Mouse (Mus musculus): ENCODE measurements around the gene Ccl9.
A peak's percentile ranks its signal among the peaks of the same experiment; 100 is the strongest.

Ccl9 gene

GRCm38 (mm10) chr11:83578186-83578760, at the start of gene Ccl9:
Gene Ccl9 (minus strand): TSS chr11:83578636.
- peak; percentile 23 for DNase-seq

- DNase-seq = no peak
These were observed 45.1 kb upstream of the Ccl9 start for GRCm38 (mm10) chr11:83623586-83623985.

- DNase-seq = no peak
These were observed 40.6 kb upstream of the Ccl9 start for GRCm38 (mm10) chr11:83619037-83619436.

GRCm38 (mm10) chr11:83618238-83618637, 39.8 kb upstream of the Ccl9 start:
- no peak for DNase-seq

GRCm38 (mm10) chr11:83616586-83616985, 38.1 kb upstream of the Ccl9 start:
- no peak for DNase-seq

GRCm38 (mm10) chr11:83610900-83611299, 32.5 kb upstream of the Ccl9 start:
- DNase-seq = no peak

GRCm38 (mm10) chr11:83606396-83606795, 28.0 kb upstream of the Ccl9 start:
- no peak for DNase-seq

GRCm38 (mm10) chr11:83605535-83605934, 27.1 kb upstream of the Ccl9 start:
- no peak for DNase-seq

- DNase-seq = no peak
These were observed 26.3 kb upstream of the Ccl9 start for GRCm38 (mm10) chr11:83604698-83605097.

- DNase-seq = no peak
These were observed 25.0 kb upstream of the Ccl9 start for GRCm38 (mm10) chr11:83603399-83603798.

GRCm38 (mm10) chr11:83600576-83600975, 22.1 kb upstream of the Ccl9 start:
- no peak for DNase-seq

GRCm38 (mm10) chr11:83598991-83599390, 20.6 kb upstream of the Ccl9 start:
- no peak for DNase-seq

GRCm38 (mm10) chr11:83598207-83598837, 19.9 kb upstream of the Ccl9 start:
- no peak for DNase-seq

GRCm38 (mm10) chr11:83597796-83598195, 19.4 kb upstream of the Ccl9 start:
- DNase-seq = no peak

- no peak for DNase-seq
These were observed 17.4 kb upstream of the Ccl9 start for GRCm38 (mm10) chr11:83595669-83596455.

- DNase-seq = no peak
These were observed 15.0 kb upstream of the Ccl9 start for GRCm38 (mm10) chr11:83593453-83593852.

GRCm38 (mm10) chr11:83592853-83593252, 14.4 kb upstream of the Ccl9 start, which contains the start of gene Ccl6:
Gene Ccl6 (minus strand): TSS chr11:83593087.
- DNase-seq = peak; percentile 20

- no peak for DNase-seq
These were observed 5.8 kb upstream of the Ccl9 start for GRCm38 (mm10) chr11:83584232-83584631.

- DNase-seq = no peak
These were observed 5.0 kb upstream of the Ccl9 start for GRCm38 (mm10) chr11:83583450-83583754.

- DNase-seq = peak; percentile 69
These were observed 4.4 kb upstream of the Ccl9 start for GRCm38 (mm10) chr11:83582626-83583449.

- peak; percentile 82 for DNase-seq
These were observed 3.5 kb upstream of the Ccl9 start for GRCm38 (mm10) chr11:83581626-83582610.

GRCm38 (mm10) chr11:83580699-83581232, 2.3 kb upstream of the Ccl9 start:
- DNase-seq = no peak
